Mouse (Mus musculus) gastrocnemius, postnatal 25 days (tissue): ENCODE measurements around the gene Wdr53. TPM values are rescaled to one million over a fixed set of nuclear protein-coding genes. Genes with fewer than 3 reads are reported as not detected.
"Not testable (repeated sequence)": the region's sequence is repeated elsewhere in the genome, so short reads cannot be mapped to it uniquely, and the experiment has no call there.

Experiments
- DNase-seq: peaks from one replicate; pipeline ENCODE4 v3.0.0; 2022
- long read RNA-seq, 2 experiments: library from polyadenylated mRNA; stranded (forward); transcript quantifications; one replicate each; pipeline ENCODE4 v2.0.0; 2021
- total RNA-seq, 2 experiments: library from RNA; stranded (reverse); gene quantifications; 1 replicate in 1 of 2; 2 replicates in 1 of 2; pipeline ENCODE4 v1.2.3; 2021

Gene Wdr53
- total RNA-seq, result 1 to 10 TPM; 5.2 TPM
- long read RNA-seq, experiment 1, transcript Wdr53-203 (3 exons, 832 nt), result major isoform, 7 of 11 reads
- long read RNA-seq, experiment 1, partial matches to known transcripts, result 2 of 11 reads
- long read RNA-seq, experiment 1, other reads (novel, unspliced or antisense), result 2 of 11 reads
- long read RNA-seq, experiment 2, partial matches to known transcripts, result 1 of 9 reads
- long read RNA-seq, experiment 2, other reads (novel, unspliced or antisense), result 4 of 9 reads

DNA sequence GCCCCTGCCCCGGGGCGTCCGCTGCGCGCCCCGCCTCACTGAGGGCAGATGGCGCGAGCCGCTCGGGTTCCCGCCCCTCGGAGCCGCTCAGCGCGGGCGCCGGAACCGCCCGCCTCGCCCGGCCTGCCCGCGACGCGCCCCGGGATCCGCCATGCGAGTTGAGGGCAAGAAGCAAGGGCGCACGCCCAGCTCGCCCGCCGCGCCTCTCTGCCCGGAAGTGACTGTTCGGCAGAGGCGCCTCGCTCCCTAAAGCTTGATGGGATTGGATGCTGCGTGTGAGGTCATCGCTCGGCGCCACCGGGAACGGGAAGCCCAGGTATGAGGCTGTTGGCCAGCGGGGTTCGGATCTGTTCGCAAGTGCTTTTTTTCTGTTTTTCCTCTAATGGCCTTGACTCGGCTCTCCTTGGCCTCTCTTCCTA lies at the start of gene Wdr53, which contains the start of gene Fbxo45:
Gene Wdr53, plus strand, starts transcription at position 276 of the 419 bp plus-strand sequence.
Gene Fbxo45, minus strand, starts transcription at position 207 of the 419 bp plus-strand sequence.
- peak; percentile 97 for DNase-seq

DNA sequence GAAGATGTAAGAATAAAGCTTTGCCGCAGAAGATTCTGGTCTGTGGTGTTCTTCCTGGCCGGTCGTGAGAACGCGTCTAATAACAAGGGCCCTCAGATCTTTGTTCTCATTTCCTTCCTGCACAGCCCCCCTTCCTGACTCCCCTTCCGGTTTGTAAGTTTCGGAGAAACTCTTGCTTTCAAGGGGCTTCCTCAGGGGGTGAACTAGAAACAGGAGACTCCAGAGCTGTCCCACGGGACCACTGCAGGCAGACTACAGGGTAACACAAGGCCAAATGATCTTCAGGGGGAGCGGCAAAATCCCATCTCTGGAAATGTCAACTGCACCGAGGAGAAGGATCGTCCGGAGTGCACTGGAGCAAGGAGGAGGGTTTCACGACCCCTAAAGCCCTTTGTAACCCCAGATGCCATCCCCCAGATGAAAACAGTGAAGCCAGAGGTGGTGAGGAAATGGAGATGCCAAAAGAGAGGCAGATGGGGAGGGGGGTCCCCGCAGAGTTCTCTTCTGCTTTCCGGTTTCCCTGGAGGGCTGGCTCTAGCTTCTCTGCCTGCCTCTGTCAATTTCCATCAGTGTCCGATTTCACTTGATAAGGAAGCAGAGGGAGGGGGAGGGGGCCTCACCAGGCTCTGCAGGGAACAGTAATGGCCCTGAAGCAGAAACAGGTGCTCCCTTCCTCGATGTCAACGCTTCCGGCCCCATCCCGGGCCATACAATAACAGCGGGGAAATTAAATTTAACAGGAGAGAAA lies 46.6 kb upstream of the Wdr53 start:
- no peak for DNase-seq

DNA sequence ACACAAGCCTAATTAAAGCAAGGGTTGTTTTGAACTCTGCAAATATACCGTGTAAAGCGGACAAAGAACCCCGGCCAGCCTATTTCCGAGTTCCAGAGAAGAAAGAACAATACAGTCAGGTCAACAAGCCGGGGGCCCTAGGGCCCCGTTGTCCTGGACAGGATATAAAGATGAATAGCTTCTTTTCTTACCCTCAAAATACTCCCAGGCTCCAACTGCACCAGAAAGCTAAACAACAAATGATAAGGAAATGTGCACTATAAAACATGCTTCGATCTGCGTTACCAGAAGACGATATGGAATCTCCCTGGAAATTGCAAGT lies 46.1 kb upstream of the Wdr53 start:
- no peak for DNase-seq

DNA sequence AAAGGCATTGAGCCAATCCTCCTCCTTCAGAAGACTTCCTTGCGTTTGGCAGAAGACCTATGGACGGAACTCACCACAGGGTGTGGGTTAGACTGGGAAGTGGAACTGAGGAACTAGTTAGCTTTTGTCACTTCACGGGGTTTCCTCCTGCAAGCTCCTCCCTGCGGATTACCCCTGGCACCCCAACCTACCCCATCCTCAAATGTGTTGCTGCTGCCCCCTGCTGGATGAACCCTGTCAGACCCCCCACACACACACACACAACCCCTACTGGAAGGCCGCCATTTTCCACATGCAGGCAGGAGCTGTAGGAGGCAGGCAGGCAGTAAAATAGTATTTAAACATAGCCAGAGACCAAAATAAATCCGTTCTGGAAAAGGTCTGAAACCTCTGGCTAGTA lies 44.3 kb upstream of the Wdr53 start:
- DNase-seq, result peak; percentile 70

DNA sequence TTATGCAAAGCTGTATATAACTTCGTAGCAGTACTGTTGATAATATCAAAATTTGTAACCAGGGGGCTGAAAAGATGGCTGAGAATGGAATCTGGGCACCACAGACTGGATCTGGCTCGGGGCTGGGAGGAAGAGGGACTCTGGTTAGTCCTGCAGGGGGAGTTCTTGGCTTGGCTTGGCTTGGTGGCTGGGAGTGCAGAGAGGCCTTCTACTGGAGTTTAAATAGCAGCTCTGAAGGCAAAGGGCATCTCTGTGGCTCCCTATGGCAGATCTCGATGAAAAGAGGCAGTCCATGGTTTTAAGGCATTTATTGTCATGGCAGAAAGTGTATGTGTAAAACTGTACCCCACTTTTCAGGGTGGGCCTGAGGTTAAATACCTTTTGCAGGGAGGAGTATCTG lies 42.1 kb upstream of the Wdr53 start:
- DNase-seq, result no peak

DNA sequence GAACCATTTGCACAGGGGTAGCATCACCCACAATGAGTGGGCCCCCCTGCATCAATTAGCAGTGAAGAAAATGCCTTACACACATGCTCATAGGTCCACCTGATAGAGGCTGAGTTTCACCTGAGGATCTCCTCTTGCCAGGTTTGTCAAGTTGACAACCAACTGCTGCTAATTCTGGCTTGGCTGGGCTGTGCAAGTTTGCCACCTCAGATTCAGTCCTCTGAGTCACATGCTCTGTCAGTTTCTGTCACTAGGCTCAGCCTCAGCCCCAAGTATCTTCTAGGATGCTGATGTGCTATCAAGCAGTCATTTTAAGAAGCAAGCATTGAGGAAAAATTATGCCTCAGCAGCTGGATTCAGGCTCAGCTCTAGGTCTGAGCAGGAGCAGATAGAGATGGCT lies 32.9 kb upstream of the Wdr53 start:
- DNase-seq, result no peak

DNA sequence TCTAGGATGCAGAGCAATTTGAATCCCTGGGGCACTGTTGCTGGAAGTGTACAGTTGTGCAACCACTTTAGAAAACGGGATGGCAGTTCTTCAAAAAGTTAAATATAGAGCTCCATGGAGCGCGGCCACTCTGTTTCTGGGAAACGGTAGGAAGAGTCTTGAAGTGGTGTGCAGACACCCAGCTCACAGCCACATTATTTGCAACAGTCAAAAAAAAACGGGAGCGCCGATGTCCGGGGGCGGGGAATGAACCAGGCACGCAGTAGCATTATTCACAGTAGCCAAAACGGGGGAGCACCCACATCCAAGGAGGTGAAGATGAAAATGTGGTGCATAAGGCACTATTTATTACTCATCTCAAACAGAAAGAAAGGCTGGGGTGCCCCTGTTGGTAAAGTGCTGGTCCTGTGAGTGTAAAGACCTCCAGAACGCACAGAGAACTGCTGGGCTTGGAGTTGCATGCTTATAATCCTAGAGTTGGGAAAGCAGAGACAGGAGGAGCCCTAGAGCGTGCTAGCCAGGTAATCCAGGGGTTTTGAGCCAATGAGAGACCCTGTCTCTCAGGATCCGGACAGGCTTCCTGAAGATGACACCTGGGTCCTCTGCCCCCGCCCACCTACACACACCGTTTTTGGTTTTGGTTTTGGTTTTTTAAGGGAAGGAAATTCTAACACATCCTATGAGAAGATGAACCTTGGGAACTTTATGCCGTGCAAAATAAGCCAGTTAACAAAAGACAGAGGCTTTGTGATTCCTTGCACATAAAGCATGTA lies 32.0 kb upstream of the Wdr53 start:
- DNase-seq, result no peak

DNA sequence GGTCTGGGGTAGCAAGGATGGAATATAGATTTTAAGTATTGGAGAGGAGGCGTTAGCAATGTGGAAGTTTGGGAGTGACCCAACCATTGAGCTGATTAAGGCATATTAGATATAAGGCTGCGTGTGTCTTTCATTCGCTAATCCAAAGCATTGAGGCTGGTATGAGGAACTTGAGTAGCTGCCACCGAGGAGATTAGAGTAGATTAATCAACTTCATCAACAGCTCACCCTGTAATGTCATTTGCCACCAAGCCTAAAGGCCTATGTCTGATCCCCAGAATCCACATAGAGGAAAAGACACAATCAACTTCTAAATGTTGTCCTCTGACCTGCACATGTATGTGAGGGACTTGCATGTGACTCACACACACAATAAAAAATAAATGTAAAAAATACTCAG lies 25.2 kb upstream of the Wdr53 start:
- no peak for DNase-seq

DNA sequence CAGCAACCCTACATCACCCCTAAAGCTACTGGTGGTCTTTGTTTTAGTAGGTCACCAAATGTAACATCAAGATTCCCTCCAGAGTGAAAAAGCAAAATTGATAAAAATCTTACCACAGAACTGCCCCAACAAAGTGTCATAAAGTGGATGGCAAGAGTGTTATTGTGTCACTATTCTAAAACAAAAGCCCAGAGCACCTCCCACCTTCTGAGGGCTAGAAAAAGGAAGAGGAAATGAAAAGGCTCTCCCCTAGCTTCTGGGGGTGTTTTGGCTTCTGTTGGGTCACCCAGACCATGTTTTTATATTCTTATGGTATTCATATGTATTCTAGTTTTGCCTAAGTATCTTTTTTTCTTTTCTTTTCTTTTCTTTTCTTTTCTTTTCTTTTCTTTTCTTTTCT lies 24.6 kb upstream of the Wdr53 start:
- no peak for DNase-seq

DNA sequence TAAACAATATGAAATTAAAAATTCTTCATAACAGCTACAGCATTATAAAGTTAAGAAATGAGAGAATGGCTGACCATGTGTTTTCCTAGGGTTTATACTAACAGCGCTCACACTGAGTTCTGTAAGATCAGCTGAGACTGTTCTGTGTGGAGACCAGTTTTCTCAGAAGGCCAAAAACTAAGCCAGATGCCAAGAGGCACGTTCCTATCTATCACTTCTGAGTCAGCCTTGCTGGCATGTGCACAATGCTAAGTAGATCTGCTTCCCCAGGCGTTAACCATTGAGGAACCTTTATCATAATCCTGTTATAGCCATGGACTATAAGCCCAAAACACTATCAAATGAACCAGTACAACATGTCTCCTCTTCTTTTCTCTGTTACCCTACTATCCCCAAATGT lies 15.0 kb upstream of the Wdr53 start:
- DNase-seq, result not testable (repeated sequence)

DNA sequence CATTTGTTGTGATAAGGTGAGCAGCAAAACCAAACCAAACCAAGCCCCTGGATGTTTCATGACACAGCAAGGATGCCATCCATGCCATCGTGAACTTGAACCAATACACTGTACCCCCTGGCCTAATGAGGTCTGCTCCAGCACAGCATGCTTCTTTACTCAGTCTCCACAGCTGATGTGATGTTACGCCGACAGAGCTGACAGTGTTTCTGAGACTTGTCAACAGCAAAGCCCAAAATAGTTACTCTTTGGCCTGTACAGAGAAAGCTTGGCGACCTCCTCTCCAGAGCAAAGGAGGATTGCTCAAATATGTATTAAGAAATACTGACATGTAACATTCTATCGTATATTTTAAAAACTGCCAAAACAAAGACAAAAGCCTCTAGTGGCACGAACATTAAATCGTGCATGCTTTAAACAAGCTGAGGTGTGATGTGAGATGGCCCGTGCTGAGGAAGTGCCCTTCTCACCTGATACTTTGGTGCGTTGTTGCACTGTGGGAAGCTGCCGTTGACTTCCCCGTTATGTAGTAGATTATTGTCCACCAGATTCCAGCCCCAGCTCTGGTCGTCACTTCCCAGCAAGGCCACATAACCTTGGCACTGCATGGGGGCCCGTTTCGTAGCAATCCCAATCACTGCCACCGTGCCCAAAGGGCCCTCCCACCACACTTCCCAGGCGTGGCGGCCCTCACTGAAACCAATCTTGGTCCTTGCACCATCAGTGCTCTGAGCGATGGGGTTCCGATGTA lies 8.9 kb upstream of the Wdr53 start:
- no peak for DNase-seq

DNA sequence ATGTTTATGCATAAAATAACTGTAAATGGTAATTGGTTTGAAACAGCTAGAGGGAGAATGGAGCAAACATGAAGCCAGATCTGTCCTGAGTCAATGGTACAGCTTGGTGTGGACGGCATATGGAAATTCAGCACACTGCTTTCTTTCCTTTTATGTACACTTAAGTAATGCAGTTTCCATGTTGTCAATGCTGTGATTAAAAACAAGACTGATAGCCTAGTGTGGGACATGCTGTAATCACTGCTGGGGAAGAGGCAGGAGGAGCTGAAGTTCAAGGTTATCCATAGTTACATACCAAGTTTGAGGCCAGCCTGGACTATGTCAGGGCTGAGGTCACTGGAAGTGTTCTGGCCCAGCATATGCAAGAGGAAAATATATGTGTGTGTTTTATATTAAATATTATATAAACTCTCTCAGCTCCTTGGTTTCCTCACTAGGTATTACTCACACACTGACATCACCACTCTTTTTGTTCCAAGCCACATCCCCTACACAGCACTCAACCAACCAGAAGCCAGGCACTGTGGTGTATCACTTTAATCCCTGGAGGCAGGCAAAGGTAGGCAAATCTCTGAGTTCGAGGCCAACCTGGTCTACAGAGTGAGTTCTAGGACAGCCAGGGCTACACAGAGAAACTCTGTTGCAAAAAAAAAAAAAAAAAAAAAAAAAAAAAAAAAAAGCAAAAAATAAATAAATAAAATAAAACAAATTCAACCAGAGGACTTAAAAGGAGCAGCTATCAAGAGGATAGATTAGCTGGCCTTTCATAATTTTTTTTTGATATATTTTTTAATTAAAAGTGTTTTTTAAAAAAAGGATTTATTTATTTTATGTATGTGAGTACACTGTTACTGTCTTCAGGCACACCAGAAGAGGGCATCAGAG lies 7.4 kb upstream of the Wdr53 start:
- DNase-seq, result no peak

DNA sequence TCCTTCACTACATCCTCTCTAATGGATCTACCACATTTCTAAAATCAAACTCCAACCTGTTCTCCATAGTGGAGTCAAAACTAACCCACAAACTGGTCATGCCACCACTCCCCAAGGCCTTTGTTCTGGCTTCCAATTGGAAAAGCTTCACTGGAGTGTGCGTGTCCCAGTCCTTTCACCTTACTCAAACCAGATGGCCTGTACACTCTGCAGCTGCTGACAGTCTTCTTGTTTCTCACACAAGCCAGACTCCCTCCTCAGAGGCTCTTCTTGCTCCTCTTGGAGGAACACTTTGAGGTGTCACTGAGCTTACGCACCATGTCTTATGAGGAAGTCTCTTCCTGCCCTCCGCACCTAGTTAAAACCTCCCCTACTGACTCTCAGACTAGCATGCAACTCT lies 3.1 kb upstream of the Wdr53 start:
- no peak for DNase-seq

DNA sequence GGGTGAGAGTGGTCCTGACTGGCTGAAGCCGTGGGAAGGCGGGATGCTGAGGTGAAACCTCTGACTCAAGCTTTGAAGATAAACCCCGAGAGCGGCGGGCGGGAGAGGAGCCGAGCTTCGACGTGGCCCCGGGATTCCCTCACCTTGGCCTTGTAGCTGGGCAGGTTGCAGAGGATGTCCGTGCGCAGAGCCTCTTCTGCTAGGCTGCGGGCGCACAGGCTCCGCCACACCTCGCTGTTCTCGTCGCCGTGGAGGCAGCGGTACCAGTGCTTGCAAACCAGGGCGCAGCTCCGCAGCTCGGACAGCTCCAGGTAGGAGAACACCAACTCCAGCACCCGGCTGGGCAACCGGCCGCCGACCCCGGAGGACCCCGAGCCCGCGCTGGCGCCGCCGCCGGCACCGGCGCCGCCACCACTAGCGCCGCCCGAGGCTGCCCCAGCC lies 656 bp upstream of the Wdr53 start:
- DNase-seq, result peak; percentile 31

DNA sequence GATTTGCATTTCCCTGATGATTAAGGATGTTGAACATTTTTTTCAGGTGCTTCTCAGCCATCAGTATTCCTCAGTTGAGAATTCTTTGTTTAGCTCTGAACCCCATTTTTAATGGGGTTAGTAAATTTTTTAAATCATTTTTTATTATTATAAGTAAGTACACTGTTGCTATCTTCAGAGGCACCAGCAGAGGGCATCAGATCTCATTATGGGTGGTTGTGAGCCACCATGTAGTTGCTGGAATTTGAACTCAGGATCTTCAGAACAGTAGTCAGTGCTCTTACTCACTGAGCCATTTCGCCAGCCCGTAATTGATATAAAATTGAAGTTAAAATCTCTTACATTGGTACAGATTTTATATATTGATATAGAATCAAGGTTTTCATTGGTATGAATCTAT lies 17.2 kb downstream of the Wdr53 start:
- not testable (repeated sequence) for DNase-seq

DNA sequence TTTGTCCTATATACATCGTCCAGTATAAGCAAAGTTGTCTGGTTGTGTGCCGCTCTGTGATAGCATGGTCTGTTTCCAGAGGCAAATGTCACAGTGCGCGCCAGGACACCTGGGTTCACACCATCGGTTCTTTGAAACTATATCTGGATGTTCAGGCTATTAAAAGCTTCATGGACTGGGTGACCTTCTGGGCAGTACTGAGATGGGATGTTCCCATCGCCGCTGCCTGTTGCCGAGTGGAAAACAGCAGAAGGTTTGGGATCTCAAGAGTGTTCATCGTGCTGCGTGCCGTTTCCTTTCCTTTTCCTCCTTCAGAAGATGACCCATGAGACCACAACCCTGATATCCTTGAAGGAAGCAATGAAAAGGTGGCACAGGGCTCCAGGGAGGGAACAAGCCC lies 24.3 kb downstream of the Wdr53 start, which contains the start of gene Smco1:
Gene Smco1, plus strand, starts transcription at position 178 of the 400 bp plus-strand sequence.
- peak; percentile 63 for DNase-seq

DNA sequence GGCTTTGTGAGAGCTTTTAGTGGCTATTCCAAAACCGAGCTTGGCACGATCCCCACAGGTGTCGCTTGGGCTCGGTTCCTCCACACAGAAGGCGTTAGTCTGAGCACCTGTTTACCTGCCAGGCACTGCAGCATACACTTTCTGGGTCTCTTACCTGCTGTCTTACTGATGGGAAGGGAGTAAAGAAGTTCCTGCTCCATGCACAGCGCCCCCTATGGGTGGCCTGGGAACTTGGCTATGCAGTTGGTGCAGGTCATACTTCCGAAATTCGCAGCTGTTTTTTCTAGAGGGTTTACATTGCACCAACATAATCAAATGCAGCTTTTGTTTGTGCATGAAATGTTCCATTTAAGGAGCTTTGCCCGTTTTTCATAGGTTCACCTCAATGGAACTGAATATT lies 26.3 kb downstream of the Wdr53 start:
- DNase-seq, result no peak

DNA sequence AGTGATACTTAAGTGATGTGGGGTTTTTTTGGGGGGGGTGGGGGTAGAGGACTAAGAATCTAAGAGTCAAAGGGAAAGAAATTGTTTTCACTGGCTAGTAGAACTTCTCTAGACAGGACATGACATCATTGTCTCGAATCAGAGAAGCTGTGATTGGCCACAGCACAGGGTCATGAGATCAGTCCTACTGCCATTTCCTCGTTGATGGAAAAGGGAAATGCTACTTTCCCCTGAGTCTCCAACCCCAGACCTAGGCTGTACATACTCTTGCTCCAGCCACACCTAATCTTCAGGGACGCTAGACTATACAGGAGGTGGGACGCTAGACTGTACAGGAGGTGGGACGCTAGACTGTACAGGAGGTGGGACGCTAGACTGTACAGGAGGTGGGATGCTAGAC lies 28.0 kb downstream of the Wdr53 start:
- DNase-seq, result no peak

DNA sequence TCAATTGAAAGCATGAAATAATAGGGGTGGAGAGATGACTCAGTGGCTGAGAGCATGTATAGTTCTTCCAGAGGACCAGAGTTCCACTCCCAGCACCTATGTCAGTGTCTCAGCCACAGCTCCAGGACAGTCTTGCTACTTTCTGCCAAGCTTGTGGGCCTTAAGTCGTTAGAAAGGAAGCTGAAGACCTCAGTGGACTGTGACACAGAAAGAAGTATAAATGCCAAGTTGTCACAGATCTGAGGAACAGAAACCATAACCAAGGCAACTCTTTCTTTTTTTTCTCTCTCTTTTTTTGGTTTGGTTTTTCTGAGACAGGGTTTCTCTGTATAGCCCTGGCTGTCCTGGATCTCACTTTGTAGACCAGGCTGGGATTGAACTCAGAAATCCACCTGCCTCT lies 28.8 kb downstream of the Wdr53 start:
- DNase-seq, result no peak

DNA sequence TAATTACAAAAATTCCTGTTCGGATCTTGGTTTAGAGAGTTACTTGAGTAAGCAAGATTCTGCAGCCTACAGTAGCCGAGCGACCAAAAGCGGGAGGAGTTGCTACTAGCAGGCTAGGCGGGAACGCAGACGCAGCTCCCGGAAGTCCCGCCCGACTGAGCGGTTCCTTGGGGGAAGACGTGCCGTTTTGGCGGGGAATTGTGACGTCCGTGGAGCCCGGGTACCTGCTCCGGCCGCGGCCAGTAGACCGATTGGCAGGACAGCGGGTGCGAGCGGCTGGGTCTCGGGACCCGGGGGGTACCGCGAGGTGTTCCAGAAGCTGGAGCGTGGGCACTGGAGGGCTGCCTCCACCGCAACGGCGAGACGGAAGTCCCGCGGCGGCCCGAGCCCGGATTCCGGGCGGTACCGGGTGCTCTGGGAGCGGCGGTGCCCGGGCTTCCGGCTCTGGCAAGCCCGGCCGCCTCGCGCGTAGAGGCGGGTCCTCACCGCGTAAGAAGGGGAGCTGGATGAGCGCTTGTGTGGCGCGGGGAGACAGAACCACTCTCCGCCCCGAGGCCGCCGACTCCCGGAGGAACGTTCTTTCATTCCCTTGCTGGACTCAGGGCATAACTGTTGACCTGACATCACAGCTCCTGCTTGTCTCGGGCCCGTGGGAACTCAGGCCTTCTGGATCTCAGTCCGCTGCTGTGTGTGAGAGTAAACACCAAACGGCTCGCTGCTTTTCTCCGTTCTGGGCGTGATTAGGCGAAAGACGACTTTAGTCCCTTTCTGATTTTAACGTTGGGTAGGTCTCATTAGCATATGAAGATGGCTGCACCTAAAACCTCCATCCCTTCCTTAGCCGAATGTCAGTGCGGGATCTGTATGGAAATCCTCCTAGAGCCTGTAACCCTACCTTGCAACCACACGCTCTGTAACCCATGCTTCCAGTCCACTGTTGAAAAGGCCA lies 30.6 kb downstream of the Wdr53 start, which contains the start of gene Rnf168:
Gene Rnf168, plus strand, starts transcription at position 152 of the 949 bp plus-strand sequence.
- DNase-seq, result peak; percentile 89
